Mouse (Mus musculus) bone marrow macrophage, adult 2 months (primary cell): ENCODE data around the gene Ahnak.

Experiments
- CTCF ChIP-seq: IDR thresholded peaks from 2 replicates; pipeline ENCODE4 v1.5.1; 2012; ENCODE audit warnings: low read depth, mild to moderate bottlenecking, low read length, moderate library complexity
- POLR2A ChIP-seq: IDR thresholded peaks from 2 replicates; pipeline ENCODE4 v1.6.1; 2012; ENCODE audit warnings: mild to moderate bottlenecking, low read depth, low read length, borderline replicate concordance

DNA sequence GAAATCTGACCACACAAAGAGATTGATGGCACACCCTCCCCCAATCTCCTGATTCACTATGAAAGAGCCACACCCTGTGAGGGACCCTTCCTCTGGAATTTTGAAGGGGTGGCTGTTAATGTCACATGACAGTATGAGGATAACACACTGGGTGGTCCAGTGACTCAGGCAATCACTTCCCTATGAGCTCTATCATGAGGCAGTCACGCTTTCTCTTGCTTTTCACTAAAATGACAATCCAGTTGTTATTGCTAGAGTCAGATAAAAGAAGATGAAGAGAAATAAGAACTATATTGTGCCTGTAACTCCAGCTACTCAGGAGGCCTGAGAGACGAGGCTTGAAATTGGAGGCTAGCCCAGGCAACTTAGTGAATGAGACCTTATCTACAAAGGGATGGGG, 86.5 kb downstream of the Ahnak start:
- no peak for TF ChIP-seq CTCF
- no peak for TF ChIP-seq POLR2A
